Mouse (Mus musculus) hindbrain, embryonic 12.5 days (tissue): ENCODE data around the gene Tescl. TPM values are rescaled to one million over a fixed set of nuclear protein-coding genes. Genes with fewer than 3 reads are reported as not detected.

Experiments used
- ATAC-seq: fragments of 200-750 bp; cut with Nextera tagmentation; 2 replicates; pipeline ENCODE4 v1.8.0; 2017; ENCODE audit warnings: moderate TSS enrichment; ENCODE audit not compliant: low FRiP score
- H3K27ac ChIP-seq: fragments of 300-500 bp; sonication (generic); 2 replicates; pipeline ENCODE4 v1.5.1; 2016; ENCODE audit warnings: mild to moderate bottlenecking
- H3K27me3 ChIP-seq: fragments of 300-500 bp; sonication (generic); 2 replicates; pipeline ENCODE4 v1.6.1; 2016; ENCODE audit warnings: mild to moderate bottlenecking
- H3K36me3 ChIP-seq: fragments of 300-500 bp; sonication (generic); 2 replicates; pipeline ENCODE4 v1.6.1; 2016; ENCODE audit warnings: mild to moderate bottlenecking
- H3K4me1 ChIP-seq: fragments of 300-500 bp; sonication (generic); 2 replicates; pipeline ENCODE4 v1.6.1; 2016
- H3K4me2 ChIP-seq: fragments of 300-500 bp; sonication (generic); replicated peaks from 2 replicates; pipeline ENCODE4 v1.6.1; 2016; ENCODE audit warnings: mild to moderate bottlenecking
- H3K4me3 ChIP-seq: fragments of 300-500 bp; sonication (generic); 2 replicates; pipeline ENCODE4 v1.5.1; 2016; ENCODE audit warnings: mild to moderate bottlenecking
- H3K9ac ChIP-seq: fragments of 300-500 bp; sonication (generic); 2 replicates; pipeline ENCODE4 v1.6.1; 2016; ENCODE audit warnings: mild to moderate bottlenecking, moderate library complexity
- H3K9me3 ChIP-seq: fragments of 300-500 bp; sonication (generic); replicated peaks from 2 replicates; pipeline ENCODE4 v1.6.1; 2016; ENCODE audit warnings: mild to moderate bottlenecking
- WGBS: fragments of 180-500 bp; shearing (Covaris S2); methylation state at CpG from one replicate; pipeline ENCODE4 v1.1.7; 2016; 5-methylcytosine and 5-hydroxymethylcytosine counted together
- polyA plus RNA-seq: library from polyadenylated mRNA; unstranded; fragments of >200 nt; fragmentation: Nextera tagmentation; extraction: Ambion mirVana; gene quantifications from 2 replicates; pipeline ENCODE4 v1.2.1, GENCODE M21; 2016

Gene Tescl
- polyA plus RNA-seq, 1 experiment from 2014 or later, result not detected

- H3K9me3 ChIP-seq, result peaks cover 5% of the 10 kb centered on the region
- no peaks in the 10 kb centered on the region for H3K4me1 ChIP-seq
- H3K4me2 ChIP-seq, result no peak overlapping the region
- no peak for ATAC-seq
- no peak overlapping the region for H3K4me3 ChIP-seq
- H3K36me3 ChIP-seq, result no peaks in the 10 kb centered on the region
- peaks cover 6% of the 10 kb centered on the region for H3K27me3 ChIP-seq
- H3K9ac ChIP-seq, result no peak overlapping the region
- no peak overlapping the region for H3K27ac ChIP-seq
- WGBS, result 85% methylated on average over 10 of the region's 10 CpGs
These were observed 22.3 kb upstream of the Tescl start for GRCm38 (mm10) chr7:24356081-24356480.

- H3K36me3 ChIP-seq, result no peaks in the 10 kb centered on the region
- 84% methylated on average over 6 of the region's 6 CpGs for WGBS
- H3K9me3 ChIP-seq, result peaks cover 5% of the 10 kb centered on the region; the same call in 1 of the 2 replicates
- no peak overlapping the region for H3K4me3 ChIP-seq
- no peak overlapping the region for H3K27ac ChIP-seq
- peaks cover 6% of the 10 kb centered on the region for H3K27me3 ChIP-seq
- H3K9ac ChIP-seq, result no peak overlapping the region
- no peaks in the 10 kb centered on the region for H3K4me1 ChIP-seq
- no peak for ATAC-seq
- no peak overlapping the region for H3K4me2 ChIP-seq
These were observed 21.9 kb upstream of the Tescl start for GRCm38 (mm10) chr7:24355646-24356045.

- no peaks in the 10 kb centered on the region for H3K9me3 ChIP-seq
- H3K9ac ChIP-seq, result no peak within 1 kb of the TSS
- H3K4me2 ChIP-seq, result no peak within 1 kb of the TSS
- H3K27ac ChIP-seq, result no peak within 1 kb of the TSS
- no peaks in the 10 kb centered on the region for H3K4me1 ChIP-seq
- peaks cover 6% of the 10 kb centered on the region; the same call in 1 of the 2 replicates for H3K27me3 ChIP-seq
- 45% methylated on average over 6 of the region's 6 CpGs for WGBS
- no peaks in the 10 kb centered on the region for H3K36me3 ChIP-seq
- ATAC-seq, result no peak
- no peak within 1 kb of the TSS for H3K4me3 ChIP-seq
These were observed 15.2 kb upstream of the Tescl start, which contains the start of gene Lypd5 for GRCm38 (mm10) chr7:24348896-24349295. Lypd5 (plus strand) TSS chr7:24349196.

GRCm38 (mm10) chr7:24346444-24346843, 12.7 kb upstream of the Tescl start:
- no peaks in the 10 kb centered on the region for H3K27me3 ChIP-seq
- no peaks in the 10 kb centered on the region for H3K9me3 ChIP-seq
- no peak overlapping the region for H3K27ac ChIP-seq
- H3K9ac ChIP-seq, result no peak overlapping the region
- H3K4me3 ChIP-seq, result no peak overlapping the region
- ATAC-seq, result no peak
- H3K4me1 ChIP-seq, result no peaks in the 10 kb centered on the region
- WGBS, result 66% methylated on average over 5 of the region's 5 CpGs
- H3K4me2 ChIP-seq, result no peak overlapping the region
- no peaks in the 10 kb centered on the region for H3K36me3 ChIP-seq

GRCm38 (mm10) chr7:24343701-24344272, 10.1 kb upstream of the Tescl start:
- 70% methylated on average over 7 of the region's 7 CpGs for WGBS
- Histone ChIP-seq H3K36me3 (no peaks in the 10 kb centered on the region), H3K4me2 (no peak overlapping the region), H3K27ac (no peak overlapping the region), H3K4me3 (no peak overlapping the region), H3K9me3 (no peaks in the 10 kb centered on the region), H3K4me1 (no peaks in the 10 kb centered on the region), H3K27me3 (no peaks in the 10 kb centered on the region), H3K9ac (no peak overlapping the region)
- ATAC-seq, result no peak

GRCm38 (mm10) chr7:24338241-24338640, 4.5 kb upstream of the Tescl start:
- H3K36me3 ChIP-seq, result no peaks in the 10 kb centered on the region
- 0 out of 2 replicates have a peak, but pooled peaks cover 2% of the 10 kb centered on the region for H3K9me3 ChIP-seq
- H3K4me2 ChIP-seq, result no peak overlapping the region
- H3K27ac ChIP-seq, result no peak overlapping the region
- peaks cover 19% of the 10 kb centered on the region for H3K27me3 ChIP-seq
- H3K4me1 ChIP-seq, result no peaks in the 10 kb centered on the region
- WGBS, result 45% methylated on average over 2 of the region's 2 CpGs
- no peak overlapping the region for H3K4me3 ChIP-seq
- no peak for ATAC-seq
- no peak overlapping the region for H3K9ac ChIP-seq

GRCm38 (mm10) chr7:24335699-24336309, 2.1 kb upstream of the Tescl start:
- Histone ChIP-seq H3K4me3 (no peak overlapping the region), H3K27me3 (peaks cover 28% of the 10 kb centered on the region), H3K9me3 (0 out of 2 replicates have a peak, but pooled peaks cover 2% of the 10 kb centered on the region), H3K36me3 (no peaks in the 10 kb centered on the region), H3K4me2 (no peak overlapping the region), H3K9ac (no peak overlapping the region), H3K27ac (no peak overlapping the region), H3K4me1 (no peaks in the 10 kb centered on the region)
- 10% methylated on average over 5 of the region's 5 CpGs for WGBS
- 0 out of 2 replicates have a peak, but pooled peaks have one; percentile 26 for ATAC-seq

GRCm38 (mm10) chr7:24327281-24327975, 6.3 kb downstream of the Tescl start:
- Histone ChIP-seq H3K27ac (no peak overlapping the region), H3K4me1 (0 out of 2 replicates have a peak, but pooled peaks cover 4% of the 10 kb centered on the region), H3K4me3 (no peak overlapping the region), H3K9me3 (peaks cover 8% of the 10 kb centered on the region), H3K4me2 (no peak overlapping the region), H3K27me3 (0 out of 2 replicates have a peak, but pooled peaks cover under 1% of the 10 kb centered on the region), H3K36me3 (no peaks in the 10 kb centered on the region), H3K9ac (no peak overlapping the region)
- WGBS, result 89% methylated on average over 14 of the region's 14 CpGs
- no peak for ATAC-seq

GRCm38 (mm10) chr7:24326273-24327135, 7.2 kb downstream of the Tescl start:
- peak; percentile 76 for ATAC-seq
- WGBS, result 43% methylated on average over 20 of the region's 20 CpGs
- H3K9me3 ChIP-seq, result peaks cover 8% of the 10 kb centered on the region

GRCm38 (mm10) chr7:24325675-24326128, 8.0 kb downstream of the Tescl start:
- peak; percentile 81 for ATAC-seq
- Histone ChIP-seq H3K4me2 (peak overlapping the region; percentile 49), H3K9ac (peak overlapping the region; percentile 49), H3K36me3 (no peaks in the 10 kb centered on the region), H3K4me1 (0 out of 2 replicates have a peak, but pooled peaks cover 4% of the 10 kb centered on the region), H3K4me3 (peak overlapping the region; percentile 28), H3K27ac (no peak overlapping the region), H3K27me3 (0 out of 2 replicates have a peak, but pooled peaks cover 2% of the 10 kb centered on the region), H3K9me3 (peaks cover 8% of the 10 kb centered on the region)
- WGBS, result 6% methylated on average over 13 of the region's 13 CpGs

More at GRCm38 (mm10) chr7:24326273-24327135, 7.2 kb downstream of the Tescl start:
- no peaks in the 10 kb centered on the region for H3K36me3 ChIP-seq
- H3K27me3 ChIP-seq, result no peaks in the 10 kb centered on the region
- no peak overlapping the region; the same call in 1 of the 2 replicates for H3K27ac ChIP-seq
- H3K4me2 ChIP-seq, result peak overlapping the region; percentile 49
- H3K4me3 ChIP-seq, result peak overlapping the region; percentile 28
- H3K4me1 ChIP-seq, result 0 out of 2 replicates have a peak, but pooled peaks cover 4% of the 10 kb centered on the region
- H3K9ac ChIP-seq, result peak overlapping the region; percentile 49; the same call in 1 of the 2 replicates

- ATAC-seq, result no peak
- no peak overlapping the region for H3K4me3 ChIP-seq
- peak overlapping the region; percentile 49 for H3K4me2 ChIP-seq
These were observed 8.5 kb downstream of the Tescl start for GRCm38 (mm10) chr7:24325197-24325596.

More at GRCm38 (mm10) chr7:24325197-24325596, 8.5 kb downstream of the Tescl start:
- 92% methylated on average over 6 of the region's 6 CpGs for WGBS
- H3K27me3 ChIP-seq, result 0 out of 2 replicates have a peak, but pooled peaks cover 2% of the 10 kb centered on the region
- no peak overlapping the region for H3K27ac ChIP-seq
- H3K36me3 ChIP-seq, result no peaks in the 10 kb centered on the region
- 0 out of 2 replicates have a peak, but pooled peaks cover 4% of the 10 kb centered on the region for H3K4me1 ChIP-seq
- no peak overlapping the region for H3K9ac ChIP-seq
- peaks cover 8% of the 10 kb centered on the region for H3K9me3 ChIP-seq
